Mouse (Mus musculus): Measurements from ENCODE around the gene Cd84.
A peak's percentile ranks its signal among the peaks of the same experiment; 100 is the strongest.
"Not testable (repeated sequence)": the region's sequence is repeated elsewhere in the genome, so short reads cannot be mapped to it uniquely, and the experiment has no call there.

Cd84 gene

DNA sequence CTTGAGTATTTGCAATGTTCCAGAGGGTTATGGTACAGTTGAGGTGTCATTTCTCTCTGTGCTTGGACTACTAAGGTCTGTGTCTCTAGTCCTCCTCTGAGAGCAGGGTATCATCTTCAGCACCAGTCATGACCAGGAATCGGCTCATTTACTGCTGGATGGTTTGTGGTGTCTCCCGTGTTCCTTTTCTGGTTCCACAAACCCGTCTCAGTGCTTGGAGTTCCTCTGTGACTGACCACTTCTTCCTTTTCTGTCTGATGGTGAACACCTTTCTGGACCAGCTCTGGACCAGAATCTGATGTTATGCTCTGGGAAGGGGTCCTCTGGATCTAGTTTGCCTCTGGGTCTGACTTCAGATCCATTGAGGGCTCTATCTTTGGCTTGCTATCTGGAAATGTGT, at the start of gene Cd84:
TSS of gene Cd84 (plus strand) at position 210 of the 400 bp plus-strand sequence.
- DNase-seq (ENCODE audit: low read depth) = no peak

GRCm38 (mm10) chr1:171791491-171791890, 48.0 kb upstream of the Cd84 start:
- no peak for DNase-seq (ENCODE audit: low read depth)

DNA sequence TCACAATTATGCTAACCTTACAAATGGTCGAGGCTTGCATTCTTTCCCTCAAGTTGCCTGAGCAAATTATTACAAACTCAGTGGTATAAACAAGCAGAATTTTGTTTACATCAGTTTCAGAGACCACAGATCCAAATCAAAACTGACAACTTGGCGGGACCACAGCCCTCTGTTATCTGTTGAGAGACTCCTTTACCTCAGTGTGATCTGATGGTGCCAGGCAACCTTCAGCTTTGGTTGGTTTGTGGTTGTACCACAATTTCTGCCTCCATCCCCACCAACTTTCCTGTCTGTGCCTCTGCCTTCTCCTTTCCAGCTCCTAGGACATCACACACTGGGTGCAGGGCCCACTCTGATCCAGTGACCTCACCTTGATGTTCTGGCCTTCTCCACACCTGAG, 43.3 kb upstream of the Cd84 start:
- DNase-seq (ENCODE audit: low read depth) = no peak

- DNase-seq (ENCODE audit: low read depth) = no peak
These were observed 41.7 kb upstream of the Cd84 start for GRCm38 (mm10) chr1:171797840-171798239.

DNA sequence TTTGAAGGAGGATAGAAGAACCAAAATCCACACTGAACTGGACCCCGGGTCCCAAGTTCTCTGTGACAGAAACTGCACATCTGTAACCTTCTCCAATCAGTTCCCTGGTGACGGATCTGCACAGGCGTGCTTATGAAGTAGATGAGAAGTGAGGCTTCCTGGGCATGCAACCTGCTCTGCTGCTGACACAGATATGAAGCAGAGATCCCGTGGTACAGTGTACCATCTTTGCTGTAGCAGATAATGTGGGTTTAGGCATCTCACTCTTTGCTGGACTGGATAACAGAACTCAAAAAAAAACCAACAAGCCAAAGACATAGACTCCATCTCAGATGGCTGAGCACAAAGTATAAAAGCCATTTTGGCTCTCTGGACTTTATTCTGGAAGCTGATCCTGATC, 39.8 kb upstream of the Cd84 start:
- DNase-seq (ENCODE audit: low read depth) = no peak

GRCm38 (mm10) chr1:171811048-171811447, 28.4 kb upstream of the Cd84 start:
- not testable (repeated sequence) for DNase-seq (ENCODE audit: low read depth)

DNA sequence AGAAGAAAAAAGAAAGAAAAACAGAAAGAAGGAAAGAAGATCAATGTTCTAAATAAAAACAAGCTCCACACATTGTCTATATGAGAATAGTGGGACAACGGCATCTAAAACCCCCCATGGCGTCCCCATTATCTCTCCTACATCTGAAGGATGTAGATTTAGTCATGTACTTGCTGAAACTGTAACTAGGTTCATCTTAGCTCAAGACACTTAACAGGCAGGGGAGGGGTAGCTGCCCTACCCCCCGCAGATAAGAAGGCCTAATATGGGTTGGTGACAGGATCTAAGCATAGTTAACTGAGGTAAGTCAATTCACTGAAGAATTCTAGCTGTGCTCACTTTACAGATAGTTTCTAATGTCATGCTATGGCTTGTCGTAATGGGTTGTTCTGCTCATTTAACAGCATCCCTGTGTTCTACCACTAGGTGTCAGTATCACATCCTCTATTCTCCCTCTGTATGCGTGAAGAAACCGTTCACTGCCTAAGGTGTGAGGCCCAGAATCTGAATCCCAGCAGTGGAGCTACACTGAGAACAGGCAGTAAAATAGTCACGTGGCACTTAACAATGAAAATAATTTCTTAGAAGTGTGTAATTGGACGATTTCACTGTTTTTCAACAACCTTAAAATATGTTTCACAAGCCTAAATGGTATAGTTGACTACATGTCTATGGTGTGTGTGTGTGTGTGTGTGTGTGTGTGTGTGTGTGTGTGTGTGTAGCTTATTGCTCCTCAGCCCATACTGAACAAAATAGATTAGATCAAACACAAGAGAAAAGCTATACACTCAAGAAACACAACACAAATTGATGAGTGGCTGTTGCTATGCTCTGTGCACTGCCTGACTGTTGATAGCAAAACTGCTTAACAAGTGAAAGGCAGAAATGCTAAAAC, 23.7 kb upstream of the Cd84 start:
- peak; percentile 76 for DNase-seq (ENCODE audit: low read depth)

GRCm38 (mm10) chr1:171816991-171817390, 22.5 kb upstream of the Cd84 start:
- DNase-seq (ENCODE audit: low read depth) = no peak

DNA sequence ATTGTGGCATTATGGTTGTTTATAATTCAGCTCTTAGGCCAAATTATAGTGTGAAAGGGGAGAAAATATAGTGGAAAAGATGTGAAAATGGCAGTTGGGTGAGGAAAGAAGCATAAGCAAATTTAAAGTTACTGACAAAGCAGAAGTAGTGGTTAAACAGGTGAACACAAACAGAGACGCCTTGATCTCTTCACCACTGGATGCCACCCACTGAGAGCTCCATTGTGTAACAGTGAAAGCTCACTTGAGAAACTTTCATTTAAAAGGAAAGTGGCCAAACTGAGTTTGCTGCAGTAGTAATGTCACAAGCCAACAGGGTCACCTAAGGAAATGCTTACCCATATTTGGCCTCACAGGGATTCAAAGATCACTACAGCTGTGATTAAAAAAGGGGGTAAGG, 18.2 kb upstream of the Cd84 start:
- DNase-seq (ENCODE audit: low read depth) = no peak

DNA sequence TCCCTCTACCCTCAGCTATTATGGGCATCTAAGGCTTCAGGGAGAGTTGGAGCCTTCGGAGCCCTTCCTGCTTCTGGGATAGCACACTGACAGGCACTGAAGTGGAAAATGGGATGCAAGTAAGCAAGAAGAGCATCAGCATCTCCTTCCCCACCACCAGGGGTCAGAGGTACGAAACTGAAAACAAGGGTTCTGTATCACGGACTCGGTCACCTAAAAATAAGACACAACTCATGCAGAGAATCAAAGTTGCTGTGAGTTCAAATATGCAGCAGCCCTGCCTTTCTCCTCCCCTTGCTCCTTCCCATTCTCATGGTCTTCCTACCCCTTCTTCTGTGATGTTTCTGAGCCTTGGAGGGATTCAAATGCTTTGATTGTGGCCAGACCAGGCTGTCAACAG, 14.0 kb upstream of the Cd84 start:
- DNase-seq (ENCODE audit: low read depth) = no peak

DNA sequence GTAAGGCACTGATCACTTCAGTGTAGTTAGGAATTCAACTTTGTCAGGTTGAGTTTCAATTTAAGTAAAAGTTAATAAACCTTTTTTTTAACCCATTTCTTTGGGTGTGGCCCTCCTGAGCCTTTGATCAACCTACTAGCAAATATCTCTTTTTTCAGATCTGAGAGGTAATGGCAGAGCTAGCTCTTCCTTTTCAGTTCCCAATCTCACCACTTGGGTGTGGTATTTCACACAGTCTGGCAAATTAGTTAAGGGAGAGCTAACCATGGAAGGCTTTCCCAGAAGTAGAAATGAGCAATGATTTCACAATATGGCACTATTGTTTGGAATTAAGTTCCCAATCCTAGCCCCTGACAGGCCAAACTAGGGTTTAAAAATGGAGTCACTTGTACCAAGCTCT, 13.3 kb upstream of the Cd84 start:
- DNase-seq (ENCODE audit: low read depth) = peak; percentile 27

- peak; percentile 11 for DNase-seq (ENCODE audit: low read depth)
These were observed 11.8 kb upstream of the Cd84 start for GRCm38 (mm10) chr1:171827674-171828073.

DNA sequence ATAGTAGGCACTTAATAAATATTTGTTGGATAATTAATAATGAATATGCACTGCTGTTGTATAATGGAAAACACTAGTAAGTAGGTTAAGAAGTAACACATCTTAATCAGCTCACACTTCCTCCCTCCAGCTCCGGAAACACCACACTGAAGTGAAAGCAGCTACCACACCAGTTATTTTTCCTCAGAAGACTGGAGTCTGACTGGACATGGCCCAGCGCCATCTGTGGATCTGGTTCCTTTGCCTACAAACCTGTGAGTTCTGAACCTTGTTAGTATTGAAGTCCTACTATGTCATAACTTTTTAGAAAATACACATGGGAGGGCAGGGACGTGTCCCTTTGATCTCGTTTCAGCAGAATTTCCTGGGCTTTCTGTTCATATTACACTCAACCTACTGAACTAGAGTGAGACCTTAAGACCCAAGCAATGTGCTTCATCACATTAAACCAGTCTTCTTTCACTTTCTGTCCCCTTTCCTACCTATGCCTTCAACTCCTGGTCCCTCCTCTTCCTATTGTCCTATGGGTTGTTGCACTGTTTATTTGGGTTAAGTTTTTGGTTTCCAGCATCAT, 1.0 kb downstream of the Cd84 start:
- no peak for DNase-seq (ENCODE audit: low read depth)

- no peak for DNase-seq (ENCODE audit: low read depth)
These were observed 5.7 kb downstream of the Cd84 start for GRCm38 (mm10) chr1:171845035-171845754.

GRCm38 (mm10) chr1:171848201-171848600, 8.7 kb downstream of the Cd84 start:
- no peak for DNase-seq (ENCODE audit: low read depth)

DNA sequence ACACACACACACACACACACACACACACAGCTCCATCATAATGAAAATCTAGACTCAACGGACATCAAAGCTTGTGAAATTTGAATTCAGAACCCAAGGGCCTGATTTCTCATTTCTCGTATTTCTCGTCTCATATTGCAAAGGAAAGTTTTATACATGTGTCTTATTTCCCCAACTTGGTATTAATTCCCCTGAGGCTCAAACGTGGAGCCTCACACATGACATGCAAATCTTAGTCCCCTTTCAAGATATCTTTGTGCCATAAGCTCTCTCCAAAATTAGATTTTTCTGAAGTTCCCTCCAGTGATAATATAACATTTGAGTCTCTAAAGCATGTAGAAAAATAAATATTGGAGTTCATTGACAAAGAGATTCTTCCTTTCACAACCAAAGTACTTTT, 9.3 kb downstream of the Cd84 start:
- DNase-seq (ENCODE audit: low read depth) = no peak

GRCm38 (mm10) chr1:171849454-171849853, 10.0 kb downstream of the Cd84 start:
- no peak for DNase-seq (ENCODE audit: low read depth)

- no peak for DNase-seq (ENCODE audit: low read depth)
These were observed 26.0 kb downstream of the Cd84 start for GRCm38 (mm10) chr1:171865467-171865866.

- no peak for DNase-seq (ENCODE audit: low read depth)
These were observed 47.5 kb downstream of the Cd84 start for GRCm38 (mm10) chr1:171886989-171887388.

GRCm38 (mm10) chr1:171895364-171895763, 55.9 kb downstream of the Cd84 start, which contains the start of gene Gm10521:
Gene Gm10521 (plus strand): TSS chr1:171895664.
- not testable (repeated sequence) for DNase-seq (ENCODE audit: low read depth)

- no peak for DNase-seq (ENCODE audit: low read depth)
These were observed 64.5 kb downstream of the Cd84 start for GRCm38 (mm10) chr1:171904011-171904410.

DNA sequence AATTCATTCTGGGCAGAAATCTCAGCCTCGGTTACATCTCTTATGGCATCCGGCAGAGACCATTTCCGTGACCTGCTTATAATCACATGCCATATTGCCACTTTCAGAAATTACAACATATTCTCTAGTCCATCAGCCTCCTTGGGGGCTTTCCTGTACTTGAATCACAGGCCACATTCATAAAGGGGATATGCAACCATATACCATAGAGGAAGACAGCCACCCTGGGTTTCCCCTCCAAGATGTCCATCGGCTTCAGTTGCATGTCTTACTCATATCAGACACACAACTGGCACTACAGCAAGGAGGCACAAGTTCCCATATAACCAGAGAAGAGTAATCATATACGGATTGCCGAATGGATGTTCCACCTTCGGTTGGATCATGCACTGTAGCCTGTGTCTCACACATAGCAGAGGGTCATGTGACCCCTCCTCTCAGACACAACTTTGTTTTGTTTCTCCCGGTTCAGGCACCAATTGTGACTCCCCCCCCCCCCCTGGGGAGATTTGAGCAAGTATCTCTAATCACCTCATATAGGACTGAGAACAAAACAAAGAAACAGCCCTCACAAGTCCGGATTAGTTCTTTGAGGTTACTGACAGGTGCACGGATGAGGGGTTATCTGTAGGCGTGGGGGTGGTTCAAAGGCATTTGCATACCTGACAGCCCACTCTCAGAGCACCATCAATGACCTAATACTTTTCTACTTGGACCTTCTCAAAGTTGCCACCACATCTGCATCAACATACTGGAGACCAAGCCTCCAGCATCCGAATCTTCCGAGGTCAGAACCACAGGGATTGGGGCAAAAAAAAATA, 76.4 kb downstream of the Cd84 start:
- DNase-seq (ENCODE audit: low read depth) = no peak
